Mouse (Mus musculus) mature B cell (primary cell): ENCODE data around the gene 2810408A11Rik.

Experiments used
- in situ Hi-C: fragments of 300-500 bp; cut with MboI; formaldehyde crosslinking; loops from 2 replicates; pipeline ENCODE4 v1.14.3; 2019

The 2810408A11Rik gene

DNA sequence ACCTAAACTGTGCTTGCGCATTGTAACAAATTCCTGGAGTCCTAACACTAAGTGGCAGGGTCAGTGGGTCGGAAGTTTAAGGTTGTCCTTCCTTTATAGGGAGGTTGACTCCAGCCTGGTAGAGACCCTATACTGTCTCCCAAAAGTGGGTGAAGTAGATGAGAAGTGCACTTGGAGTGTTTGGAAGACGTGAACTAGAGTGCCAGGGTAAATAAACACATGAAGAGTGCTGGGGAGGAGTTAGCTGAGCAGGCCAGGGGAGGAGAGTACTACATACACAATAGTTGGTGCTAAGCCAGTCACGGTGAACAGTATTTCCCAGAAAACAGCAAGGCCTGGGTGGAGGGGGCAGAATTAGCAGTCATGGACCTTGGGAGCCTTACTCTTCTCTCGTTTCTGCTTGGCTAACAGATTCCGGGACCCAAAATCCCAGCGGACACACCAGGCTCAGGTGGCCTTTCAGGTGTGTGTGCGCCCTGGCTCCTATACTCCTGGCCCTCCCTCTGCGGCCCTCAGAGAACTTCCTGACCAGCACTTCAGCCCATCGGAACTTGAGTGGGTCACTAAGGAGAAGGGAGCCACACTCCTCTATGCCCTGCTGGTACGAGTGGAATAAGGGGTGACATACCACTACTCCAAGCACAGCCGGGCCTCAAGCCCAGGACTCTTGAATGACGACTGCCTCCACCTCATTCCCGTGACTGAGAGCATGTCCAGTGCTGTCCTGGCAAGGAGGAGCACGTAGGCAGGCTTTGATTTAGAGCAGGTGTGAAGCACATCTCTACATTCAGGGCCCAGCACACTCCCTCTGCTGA is 12.1 kb upstream of the 2810408A11Rik start:
- in situ Hi-C loops, result no loop called here

DNA sequence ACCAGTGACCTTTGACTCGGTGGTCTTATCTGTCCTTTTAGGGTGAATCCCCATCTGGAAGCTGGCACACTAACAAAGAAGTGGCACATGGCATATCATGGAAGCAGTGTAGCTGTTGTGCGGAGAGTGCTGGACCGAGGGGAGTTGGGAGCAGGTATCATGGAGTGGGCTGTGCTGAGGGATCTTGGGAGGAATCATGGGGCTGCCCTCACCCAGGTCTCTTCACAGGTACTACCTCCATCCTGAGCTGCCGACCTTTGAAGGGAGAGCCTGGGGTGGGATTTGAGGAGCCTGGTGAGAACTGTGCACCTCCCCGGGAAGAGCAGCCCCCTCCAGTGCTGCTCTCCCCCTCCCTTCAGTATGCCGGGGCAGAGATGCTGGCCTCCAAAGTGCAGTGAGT is 10.9 kb upstream of the 2810408A11Rik start:
- in situ Hi-C loops, result no loop called here

DNA sequence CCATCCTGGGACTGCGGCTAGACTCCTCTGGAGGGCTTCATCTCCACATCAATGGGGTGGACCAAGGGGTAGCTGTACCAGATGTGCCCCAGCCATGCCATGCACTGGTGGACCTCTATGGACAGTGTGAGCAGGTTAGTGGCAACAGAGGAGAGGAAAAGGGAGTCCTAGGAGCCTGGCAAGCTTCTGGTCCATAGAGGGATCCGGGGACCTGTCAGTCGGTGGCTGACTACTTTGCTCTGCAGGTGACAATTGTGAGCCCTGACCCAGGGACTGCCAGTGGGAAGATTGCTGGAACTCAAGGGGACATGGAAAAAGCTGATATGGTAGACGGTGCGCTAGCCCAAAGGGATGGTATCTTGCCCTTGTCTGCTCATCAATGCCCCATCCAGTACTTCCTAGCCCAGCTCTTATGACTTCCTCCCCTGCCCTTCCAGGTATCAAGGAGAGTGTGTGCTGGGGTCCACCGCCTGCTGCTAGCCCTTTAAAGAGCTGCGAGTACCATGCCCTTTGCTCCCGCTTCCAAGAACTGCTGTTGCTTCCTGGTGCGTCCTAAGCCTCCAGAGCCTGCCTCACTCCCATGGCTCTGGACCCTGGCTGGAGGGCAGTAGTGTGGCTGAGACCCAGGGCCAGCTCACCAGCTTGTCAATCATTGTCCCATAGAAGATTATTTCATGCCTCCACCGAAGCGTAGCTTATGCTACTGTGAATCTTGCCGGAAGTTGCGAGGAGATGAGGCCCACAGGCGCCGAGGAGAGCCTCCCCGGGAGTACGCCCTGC is 10.2 kb upstream of the 2810408A11Rik start:
- in situ Hi-C loops, result no loop called here

DNA sequence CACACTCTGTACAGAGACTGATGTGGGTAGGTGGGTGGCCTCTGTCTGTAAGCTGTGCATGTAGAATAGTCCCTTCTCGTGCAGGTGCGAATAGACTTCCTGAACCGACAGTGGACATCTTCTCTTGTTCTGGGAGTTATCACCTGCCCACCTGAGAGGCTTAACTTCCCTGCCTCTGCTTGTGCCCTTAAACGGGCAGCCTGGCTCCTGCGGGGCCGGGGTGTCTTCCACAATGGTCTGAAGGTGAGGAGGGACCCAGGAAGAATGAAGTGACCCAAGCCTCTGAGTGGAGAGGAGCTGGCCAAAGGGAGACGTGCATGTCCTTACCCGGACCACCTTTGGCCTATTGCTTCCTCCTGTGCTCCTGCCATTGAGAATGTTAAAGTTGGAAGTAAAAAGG is 9.4 kb upstream of the 2810408A11Rik start:
- in situ Hi-C loops, result no loop called here

DNA sequence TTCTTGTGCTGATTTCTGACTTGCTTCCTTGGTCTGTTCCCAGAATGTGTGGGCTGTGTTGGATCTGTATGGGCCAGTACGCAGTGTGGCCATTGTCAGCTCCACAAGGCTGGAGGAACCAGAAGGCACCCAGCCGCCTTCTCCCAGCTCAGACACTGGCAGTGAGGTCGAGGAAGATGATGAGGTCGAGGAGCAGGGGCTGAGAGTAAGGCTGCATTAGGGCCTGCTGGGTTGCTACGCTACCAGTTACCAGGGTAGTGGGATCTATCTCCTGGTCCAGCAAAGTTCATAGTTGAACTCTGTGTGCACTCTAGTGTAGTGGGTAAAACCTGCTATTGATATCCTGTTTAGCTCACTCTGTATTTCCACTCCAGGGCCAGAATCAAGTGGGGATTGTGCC is 8.4 kb upstream of the 2810408A11Rik start:
- in situ Hi-C loops, result no loop called here

DNA sequence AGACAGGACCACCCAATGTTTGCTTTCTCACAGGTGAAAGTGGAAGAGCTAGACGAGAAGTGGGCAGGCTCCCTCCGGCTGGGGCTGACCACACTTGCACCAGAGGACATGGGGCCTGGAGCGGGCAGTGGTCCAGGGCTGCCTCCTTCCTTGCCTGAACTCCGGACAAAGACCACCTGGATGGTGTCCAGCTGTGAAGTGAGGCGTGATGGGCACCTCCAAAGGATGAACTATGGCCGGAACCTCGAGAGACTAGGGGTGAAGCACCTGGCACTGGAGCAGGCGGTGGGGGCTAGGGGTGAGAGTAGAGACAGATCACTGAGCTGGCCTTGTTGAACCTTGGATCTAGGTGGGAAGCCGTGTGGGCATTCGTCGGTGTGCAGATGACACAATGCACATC is 7.9 kb upstream of the 2810408A11Rik start:
- in situ Hi-C loops, result no loop called here

DNA sequence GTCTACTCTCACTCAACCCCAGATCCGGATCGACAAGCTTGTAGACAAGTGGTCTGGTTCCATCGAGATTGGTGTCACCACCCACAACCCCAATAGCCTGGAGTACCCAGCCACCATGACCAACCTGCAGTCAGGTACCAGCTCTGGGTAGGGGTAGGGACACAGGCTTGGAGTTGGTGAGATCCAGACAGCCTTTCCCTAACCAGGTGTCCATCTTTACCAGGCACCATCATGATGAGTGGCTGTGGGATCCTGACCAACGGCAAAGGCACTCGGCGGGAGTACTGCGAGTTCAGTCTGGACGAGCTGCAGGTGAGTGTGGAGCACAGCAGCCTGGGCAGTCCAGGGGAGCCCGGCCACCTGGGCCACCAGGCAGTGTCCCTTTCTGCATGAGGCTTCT is 3.5 kb upstream of the 2810408A11Rik start:
- in situ Hi-C loops, result no loop called here

DNA sequence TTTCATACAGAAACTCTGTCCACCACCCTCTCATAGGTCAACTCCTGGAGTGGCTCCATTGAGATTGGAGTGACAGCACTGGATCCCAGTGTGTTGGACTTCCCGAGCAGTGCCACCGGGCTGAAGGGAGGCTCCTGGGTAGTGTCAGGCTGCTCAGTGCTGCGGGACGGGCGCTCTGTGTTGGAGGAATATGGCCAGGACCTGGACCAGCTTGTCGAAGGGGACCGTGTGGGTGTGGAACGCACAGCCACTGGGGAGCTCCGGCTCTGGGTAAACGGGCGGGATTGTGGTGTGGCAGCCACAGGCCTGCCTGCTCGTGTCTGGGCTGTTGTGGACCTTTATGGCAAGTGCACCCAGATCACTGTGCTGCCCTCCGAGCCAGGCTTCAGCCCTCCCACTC is 2.2 kb upstream of the 2810408A11Rik start:
- in situ Hi-C loops, result no loop called here

DNA sequence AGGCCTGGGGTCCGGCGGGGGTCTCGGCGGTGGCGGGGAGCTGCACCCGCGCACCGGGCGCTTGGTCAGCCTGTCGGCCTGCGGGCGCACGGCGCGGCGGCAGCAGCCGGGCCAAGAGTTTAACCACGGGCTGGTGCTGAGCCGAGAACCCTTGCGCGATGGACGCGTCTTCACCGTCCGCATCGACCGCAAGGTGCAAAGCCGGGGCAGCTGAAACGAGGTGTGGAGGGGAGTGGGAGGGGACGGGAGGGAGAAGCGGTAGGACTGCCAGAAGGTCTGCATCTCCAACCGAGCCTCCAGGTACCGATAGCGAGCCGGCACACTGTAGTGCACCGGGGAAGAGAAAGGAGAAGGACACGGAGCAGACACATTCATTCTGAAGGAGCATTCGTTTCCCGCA is 1.2 kb upstream of the 2810408A11Rik start:
- in situ Hi-C loops, result no loop called here

DNA sequence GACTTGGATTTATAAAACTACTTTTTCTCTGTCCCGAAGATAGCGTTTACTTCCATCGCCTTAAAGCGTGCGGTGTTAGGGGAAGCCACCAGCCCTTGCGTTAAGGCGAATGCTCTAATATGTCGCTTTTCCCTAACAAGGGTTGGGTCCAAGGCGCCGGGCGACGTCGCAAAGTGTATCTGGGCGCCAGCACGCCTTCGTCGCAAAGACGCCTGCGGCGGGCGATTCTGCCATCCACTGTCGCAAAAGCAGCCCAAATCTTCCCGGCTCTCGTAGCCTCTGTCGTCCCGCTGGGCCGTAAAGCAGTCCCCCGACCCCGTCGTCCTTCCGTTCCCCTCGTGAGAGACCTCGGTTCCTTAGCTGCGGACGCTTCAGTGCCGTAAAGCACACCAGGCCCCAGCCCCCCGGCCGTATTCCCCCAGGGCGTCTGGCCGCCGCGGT is 639 bp upstream of the 2810408A11Rik start:
- in situ Hi-C loops, result no loop called here

DNA sequence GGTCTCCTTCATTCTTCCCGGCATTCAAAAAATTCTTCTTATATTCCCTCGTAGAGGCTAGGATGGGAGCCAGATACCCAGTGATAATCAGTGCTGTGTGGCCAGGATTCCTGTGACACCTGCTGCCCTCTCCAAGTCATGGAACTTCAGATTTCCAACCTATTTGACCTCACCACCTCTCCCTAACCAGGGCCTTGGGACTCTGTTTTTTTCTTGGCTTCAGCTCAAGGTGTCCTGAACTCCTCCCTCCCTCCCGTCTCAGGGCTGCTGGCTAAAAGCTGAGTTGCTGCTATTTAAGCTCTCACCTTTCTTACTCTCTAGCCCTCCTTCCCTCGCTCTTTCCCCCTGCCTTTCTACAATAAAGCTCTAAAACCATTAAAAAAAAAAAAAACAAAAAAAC is 917 bp downstream of the 2810408A11Rik start:
- in situ Hi-C loops, result no loop called here

DNA sequence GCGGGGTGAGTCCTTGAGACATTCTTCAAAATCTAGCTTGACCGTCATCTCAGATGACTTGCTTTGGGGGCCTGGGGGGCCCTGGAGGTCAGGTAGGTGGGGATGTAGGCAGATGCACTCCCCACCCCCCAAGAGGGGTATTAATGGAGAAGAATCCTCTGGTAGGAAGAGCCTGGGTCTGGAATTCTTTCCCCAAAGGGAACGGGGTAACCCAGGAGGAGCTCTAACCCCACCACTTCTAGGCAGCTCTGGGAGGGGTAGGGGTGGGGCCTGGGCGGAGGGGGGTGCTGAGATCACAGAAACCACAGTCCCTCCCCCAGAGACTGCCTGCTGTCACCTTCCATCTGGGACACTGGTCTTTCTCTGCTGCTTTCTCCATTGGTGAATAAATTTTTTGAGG is 5.5 kb downstream of the 2810408A11Rik start, which contains the start of gene Acap1:
TSS of gene Acap1 (minus strand) at position 249 of the 400 bp plus-strand sequence.
- in situ Hi-C loops, result no loop called here

DNA sequence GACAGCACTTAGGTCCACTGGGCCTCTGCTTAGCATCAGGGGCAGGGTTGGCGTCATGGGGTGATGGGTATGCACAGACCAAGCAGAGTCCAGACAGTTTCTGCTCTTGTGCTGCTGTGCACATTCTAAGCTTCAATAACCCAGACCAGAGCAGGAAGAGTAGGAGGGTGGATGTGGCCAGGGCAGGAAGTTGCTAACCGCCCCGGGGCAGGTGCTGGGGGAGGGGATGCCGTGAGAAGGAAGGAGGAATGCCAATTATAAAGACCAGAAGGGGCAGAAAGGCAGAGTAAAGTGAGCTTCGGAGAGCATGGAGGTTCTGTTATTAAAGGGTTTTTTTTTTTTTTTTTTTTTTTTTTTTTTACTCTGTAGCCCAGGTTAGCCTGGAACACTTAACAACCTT is 6.1 kb downstream of the 2810408A11Rik start:
- in situ Hi-C loops, result no loop called here

DNA sequence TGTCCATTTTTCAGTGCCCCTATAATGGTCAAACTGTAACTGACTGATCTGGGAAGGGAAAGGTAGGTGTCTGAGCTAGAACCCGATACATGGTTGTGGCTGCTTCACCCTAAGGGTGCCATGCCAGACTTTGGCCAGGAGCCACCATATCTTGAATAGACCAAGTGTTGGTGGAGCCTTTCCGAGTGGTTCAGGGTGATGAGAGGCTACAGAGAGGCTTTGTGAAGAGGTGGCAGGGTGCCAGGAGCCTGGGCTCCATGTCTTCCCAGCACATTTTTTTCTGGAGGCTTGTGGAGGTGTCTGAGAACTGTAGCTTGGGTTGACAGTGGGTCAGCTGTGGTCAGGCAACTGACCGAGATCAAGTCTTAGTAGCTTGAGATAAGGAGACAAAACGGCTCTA is 9.3 kb downstream of the 2810408A11Rik start:
- in situ Hi-C loops, result no loop called here

DNA sequence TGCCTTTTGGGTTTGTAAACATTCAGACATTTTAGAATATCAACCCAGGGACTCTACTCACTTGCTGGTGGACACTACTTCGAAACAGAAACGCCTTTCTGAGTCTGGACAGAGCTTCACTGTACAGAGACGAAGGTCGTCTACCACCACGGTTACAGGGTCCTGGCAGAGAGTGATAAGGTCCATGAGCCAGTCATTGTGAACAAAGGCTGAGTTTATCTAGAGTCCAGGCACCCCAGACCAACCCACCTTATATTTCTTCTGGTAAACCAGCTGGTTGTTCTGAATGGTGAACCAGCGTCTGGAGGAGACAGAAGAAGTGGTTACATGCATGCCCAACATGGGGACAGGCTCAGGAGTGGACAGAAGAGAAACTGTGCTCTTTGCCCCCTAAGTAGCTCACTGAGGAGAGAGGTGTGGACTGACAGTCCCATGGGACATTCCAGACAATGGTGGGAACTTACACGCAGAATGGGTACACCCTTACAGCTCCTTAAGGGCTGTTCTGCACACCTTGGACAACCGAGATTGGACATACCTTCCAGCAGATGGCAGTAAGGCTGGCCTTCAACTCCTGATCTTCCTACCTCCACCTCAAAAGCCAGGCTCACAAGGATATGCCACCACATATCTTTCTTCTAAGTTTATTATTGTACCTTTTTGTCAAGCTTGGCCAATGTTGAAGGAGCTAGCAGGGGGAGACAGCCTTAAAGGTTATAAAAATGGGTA is 13.7 kb downstream of the 2810408A11Rik start:
- in situ Hi-C loops, result no loop called here

DNA sequence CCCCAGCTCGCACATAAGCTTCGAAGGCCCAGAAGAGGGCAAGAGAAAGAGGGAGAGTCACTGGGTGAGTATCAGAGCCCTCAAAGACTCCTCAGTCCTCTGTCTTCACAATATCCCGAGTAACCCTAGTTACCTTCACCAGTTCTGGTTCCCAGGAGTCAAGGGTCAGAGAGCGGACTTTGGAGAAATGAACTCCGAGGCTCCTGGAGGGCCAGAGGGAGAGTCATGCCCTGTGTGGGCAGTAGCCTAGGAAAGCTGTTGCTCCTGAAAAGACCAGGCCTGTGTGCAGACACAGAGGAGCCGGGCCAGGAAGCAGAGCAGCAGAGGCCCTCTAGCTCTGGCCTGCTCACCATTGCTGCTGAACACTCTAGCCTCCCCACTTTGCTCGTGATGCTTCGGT is 16.1 kb downstream of the 2810408A11Rik start:
- in situ Hi-C loops, result no loop called here

DNA sequence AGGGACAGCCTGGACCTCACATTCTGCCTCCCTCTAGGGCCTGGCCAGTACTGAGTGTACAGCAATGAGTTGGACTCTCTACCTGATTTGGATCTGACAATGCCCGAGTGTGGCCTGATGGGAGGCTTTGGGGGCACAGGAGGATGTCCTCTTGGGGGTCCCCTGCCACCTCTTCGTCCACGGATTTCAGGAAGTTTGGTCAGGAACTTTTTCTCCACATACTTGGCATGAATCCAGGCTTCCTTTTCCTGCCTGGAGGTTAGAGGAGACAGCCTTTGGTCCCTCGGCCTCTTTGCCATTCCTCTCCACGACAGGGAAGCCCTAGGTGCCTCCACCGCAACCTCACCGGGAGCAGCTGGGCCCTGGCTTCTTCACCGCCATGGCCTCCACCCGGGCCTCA is 16.5 kb downstream of the 2810408A11Rik start:
- in situ Hi-C loops, result no loop called here

DNA sequence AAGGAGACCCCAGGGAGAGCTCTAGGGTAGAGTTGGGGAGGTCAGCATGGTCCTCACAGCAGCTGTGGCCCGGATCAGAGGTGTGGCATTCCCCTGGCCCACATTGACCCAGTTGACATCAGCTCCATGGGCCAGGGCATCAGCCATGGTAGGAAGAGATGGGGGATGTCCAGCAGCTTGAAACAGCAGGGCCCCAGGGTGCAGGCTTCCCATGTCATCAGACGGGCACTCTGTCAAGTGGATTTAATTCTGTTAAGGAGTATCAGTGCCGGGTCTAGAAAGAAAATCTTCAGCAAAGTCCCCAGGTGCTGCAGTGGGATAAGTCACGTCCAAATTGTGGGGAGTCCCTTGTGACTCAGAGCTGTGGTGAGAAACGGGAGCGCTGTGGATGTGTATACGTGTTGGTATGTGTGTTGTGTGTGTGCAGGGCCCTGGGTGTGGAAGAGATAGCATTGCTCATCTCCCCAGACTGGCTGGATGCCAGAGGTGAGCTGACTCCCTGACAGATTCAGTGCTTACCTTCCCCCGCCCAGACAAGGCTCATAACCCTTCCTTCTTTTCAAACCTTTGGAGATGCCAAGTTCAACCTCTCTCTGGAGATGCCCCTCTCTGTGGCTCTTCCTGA is 17.1 kb downstream of the 2810408A11Rik start:
- in situ Hi-C loops, result no loop called here

DNA sequence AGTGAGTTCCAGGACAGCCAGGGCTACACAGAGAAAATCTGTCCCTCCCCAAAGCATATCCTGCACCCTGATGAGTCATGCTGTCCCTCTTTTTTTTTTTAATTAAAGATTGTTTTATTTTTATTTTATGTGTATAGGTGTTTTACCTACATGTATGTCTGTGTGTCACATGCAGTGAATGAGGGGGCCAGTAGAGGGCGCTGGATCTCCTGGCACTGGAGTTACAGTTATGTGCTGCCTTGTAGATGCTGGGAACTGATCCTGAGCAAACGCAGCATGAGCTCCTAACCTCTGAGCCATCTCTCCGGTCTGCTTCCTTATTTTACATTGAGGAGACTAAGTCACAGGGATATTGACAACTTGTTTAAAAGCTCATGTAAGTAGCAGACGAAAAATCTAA is 17.7 kb downstream of the 2810408A11Rik start:
- in situ Hi-C loops, result no loop called here

DNA sequence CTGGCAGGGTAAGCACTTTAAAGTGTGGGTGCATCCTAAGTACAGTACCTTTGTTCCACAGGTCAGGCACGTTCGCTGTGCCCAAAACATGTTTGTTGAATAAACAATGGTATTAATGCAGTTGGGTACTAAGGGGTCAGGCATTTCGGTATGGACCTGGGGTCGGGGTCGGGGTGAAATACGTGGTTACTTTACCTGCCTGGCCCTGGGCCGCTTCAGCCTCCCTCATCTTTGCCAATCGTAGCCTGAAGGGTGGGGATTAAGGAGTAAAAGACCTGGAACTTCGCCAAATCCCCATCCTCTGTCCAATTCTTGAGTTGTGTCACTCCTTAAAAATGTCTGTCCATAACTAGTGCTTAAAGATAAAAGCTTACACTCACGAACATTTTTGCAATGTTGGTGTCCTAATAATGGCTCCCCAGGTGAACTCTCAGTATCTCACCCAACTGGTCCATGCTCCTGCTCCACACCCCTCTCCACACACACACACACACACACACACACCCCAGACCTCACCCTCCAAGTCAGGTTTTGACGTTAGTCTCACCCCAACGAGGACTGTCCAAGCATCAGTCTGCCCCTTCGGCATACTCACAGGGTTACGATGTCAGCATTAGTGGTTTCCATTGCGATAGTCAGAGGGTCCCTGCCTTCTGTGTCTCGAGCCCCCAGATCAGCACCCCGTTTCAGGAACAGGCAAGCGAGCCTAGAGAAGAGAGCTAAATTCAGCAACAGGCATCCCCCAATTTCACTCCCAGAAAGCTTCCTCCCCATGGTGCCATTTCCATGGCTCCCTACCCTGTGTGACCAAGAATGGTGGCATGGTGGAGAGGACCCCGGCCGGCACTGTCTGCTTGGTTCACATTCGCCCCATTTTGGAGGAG is 18.8 kb downstream of the 2810408A11Rik start:
- in situ Hi-C loops, result no loop called here
